Mouse (Mus musculus): ENCODE data around the gene Uggt1.

The Uggt1 gene

GRCm38 (mm10) chr1:36180038-36180437 is 64.5 kb downstream of the Uggt1 start:
- no peak for DNase-seq (ENCODE audit: low spot score in 2 of 2)

DNA sequence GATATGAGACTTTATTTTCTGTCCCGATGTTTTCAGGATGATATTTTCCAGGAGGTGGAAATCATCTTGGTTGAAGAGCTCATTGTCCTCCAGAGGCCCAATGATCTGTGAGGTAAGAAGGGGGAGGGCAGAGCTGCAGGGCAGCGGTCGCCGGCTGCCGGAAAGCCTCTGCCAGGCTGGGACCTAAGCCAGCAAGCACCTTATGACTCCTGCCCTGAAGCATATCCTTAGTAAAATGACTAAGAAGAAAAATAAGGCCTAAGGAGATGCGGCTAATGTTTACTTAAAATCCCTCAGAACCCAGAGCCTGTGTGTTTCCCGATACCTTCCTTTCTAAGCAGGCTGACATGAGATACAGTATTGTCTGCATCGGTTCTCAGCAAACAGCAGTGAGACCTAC is 71.1 kb downstream of the Uggt1 start:
- no peak for DNase-seq (ENCODE audit: low spot score in 2 of 2)

DNA sequence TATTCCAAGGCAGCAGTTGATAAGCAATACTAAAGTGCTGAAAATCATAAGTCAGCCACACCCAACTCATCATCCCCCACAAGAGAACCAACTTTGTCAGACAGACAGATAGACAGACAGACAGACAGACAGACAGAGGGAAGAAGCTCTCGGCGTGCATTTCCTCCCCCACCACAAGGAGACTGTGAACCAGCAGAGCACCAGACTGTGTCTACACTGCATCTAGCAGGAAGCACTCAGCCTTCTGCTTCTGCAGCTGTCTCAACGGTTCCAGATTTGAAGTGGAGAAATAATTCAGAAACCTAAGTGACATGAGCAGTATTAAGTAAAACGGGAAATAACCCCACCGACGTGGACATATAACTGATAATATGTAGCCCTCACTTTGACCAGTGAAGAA is 71.6 kb downstream of the Uggt1 start:
- no peak for DNase-seq (ENCODE audit: low spot score in 2 of 2)

DNA sequence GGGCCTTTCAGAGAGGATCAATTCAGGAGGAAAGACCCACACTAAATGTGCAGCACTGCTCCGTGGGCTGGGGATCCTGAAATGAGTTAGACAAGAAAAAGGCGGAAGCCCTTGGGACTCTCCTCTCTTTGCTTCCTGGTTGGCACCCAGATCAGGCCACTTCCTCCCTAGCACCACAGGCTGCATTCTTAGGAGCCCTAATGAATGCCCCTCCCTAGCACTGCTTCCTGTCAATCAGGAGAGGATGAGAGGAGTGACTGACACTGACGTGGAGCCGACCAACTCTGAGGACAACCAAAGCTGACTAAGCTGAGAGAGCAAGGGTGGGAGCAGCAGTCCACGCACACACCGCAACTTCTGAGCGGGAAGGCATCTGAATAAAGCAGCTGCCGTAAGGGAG is 81.8 kb downstream of the Uggt1 start:
- no peak for DNase-seq (ENCODE audit: low spot score in 2 of 2)

GRCm38 (mm10) chr1:36161208-36161607 is 83.3 kb downstream of the Uggt1 start:
- DNase-seq (ENCODE audit: low spot score in 2 of 2) = no peak

DNA sequence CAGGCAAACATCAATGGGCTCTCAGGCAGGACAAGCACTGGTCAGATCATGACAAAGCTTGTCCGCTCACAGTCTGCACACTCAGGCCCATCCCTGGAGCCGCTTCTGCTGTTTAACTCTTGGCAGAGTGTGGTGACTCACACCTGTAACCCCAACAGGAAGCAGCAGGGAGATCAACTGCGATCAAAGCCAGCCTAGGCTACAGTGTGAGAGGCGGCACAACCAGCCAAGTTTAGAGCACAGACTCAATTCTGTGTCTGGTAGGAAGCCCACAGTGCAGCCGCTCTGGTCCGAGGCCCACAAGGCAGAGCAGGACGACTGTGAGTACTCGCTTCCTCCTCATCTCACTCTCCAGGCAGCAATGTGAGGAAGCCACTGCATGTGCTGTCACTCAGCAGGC is 84.3 kb downstream of the Uggt1 start:
- no peak for DNase-seq (ENCODE audit: low spot score in 2 of 2)

DNA sequence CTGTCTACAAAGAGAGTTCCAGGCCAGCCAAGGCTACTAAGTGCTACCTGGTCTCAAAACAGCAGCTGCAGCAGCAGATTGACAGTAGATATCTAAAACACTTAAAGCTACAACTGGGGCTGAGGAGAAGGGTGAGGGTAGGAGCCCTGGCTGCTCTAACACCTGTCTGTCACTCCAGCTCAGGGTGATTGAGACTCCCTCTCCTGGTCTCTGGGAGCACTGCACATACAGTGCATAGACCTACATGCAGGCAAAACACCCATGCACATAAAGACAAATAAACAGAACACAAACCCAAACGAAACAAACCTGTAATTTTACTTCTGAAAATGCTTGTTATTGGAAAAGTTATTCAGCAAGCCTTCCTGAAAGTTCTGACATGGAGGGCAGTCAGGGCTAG is 95.1 kb downstream of the Uggt1 start:
- no peak for DNase-seq (ENCODE audit: low spot score in 2 of 2)

DNA sequence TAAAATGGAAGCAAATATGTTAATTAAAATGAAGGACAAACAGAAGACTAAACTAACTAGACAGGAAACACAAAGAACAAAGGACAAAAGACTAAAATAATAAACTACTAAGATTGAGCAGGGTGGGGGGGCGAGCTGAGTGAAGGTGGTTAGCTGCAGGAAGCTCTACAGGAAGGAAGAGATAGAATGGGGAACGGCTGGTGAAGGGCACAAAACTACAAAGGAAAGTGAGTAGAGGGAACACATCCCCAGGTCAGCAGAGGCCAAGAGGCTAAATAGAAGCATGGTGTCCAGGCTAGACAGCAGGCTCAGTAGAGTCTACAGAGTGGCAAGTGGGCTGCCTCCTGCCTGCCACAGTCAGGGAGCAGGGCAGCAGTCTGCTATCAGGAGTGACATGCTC is 95.7 kb downstream of the Uggt1 start:
- no peak for DNase-seq (ENCODE audit: low spot score in 2 of 2)

DNA sequence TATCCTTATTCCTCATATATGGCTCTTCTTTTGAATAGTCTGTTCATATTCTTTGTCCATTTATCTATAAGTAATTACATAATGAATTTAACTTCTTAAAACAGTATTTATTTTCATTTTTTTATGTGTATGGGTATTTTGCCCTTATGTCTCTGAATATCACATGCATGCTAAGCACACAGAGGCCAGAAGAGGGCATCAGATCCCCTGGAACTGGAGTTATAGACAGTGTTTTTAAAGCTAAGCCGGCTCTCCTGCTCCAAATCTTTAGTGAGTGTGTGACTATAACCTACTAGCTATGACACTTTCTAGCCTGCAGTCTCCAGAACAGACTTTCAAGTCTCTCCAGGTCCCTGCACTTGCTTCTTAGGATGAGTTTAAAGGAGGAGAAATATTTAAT is 99.5 kb downstream of the Uggt1 start:
- peak; percentile 58 to 73 for DNase-seq (ENCODE audit: low spot score in 2 of 2)

GRCm38 (mm10) chr1:36140311-36140710 is 104.2 kb downstream of the Uggt1 start:
- no peak for DNase-seq (ENCODE audit: low spot score in 2 of 2)

DNA sequence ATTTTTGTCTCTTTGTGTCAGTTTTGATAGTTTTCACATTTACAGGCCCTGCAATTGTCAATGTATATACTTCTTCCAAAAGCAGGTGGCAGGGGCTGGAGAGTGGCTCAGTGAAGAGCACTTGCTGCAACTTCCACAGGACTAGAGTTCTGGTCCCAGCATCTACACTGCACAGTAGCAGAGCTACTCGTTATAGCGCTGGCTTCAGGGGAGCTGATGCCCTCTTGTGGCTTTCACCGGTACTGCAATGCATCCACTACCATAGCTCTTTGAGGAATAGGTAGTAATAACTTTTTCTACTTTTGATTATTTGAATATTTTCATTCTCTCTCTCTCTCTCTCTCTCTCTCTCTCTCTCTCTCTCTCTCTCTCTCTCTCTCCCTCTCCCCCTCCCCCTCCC is 109.9 kb downstream of the Uggt1 start:
- peak; percentile 68 to 75 for DNase-seq (ENCODE audit: low spot score in 2 of 2)

DNA sequence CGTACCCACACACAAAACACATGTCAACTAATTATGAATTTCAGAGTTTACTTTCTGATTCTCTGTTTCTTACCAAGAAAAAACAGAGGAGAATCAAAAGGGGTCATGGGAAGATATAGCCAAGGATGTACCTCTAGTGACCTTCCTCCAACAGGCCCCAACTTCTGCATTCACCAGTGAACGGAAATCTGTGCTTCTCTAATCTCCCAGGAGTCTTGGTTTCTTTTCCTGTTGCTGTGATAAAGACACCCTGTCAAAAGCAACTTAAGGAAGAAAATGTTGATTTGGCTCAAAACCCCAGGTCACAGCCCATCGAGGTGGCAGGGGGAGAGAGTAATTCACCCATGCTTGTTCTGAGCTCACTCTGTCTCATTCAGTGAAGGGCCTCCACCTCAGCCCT is 110.9 kb downstream of the Uggt1 start:
- no peak for DNase-seq (ENCODE audit: low spot score in 2 of 2)

DNA sequence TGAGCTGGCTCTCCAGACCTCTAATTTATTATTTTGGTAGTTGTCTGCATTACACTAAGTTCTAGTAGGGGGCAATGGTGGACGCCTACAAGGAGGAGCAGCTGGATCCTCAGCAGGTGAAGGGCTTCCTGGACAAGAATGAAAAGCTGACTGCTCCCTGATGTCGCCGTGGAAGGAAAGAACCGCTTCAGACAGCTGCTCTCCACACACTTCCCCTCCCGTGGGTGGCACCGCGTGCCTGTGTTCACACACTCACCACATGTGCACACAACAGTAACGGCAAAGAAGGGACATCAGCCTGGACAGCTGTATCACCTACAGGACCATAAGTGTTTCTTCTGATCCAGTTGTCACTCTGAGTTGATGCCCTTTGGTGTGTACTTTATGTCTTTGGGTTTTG is 111.5 kb downstream of the Uggt1 start:
- no peak for DNase-seq (ENCODE audit: low spot score in 2 of 2)

GRCm38 (mm10) chr1:36132211-36132610 is 112.3 kb downstream of the Uggt1 start:
- no peak for DNase-seq (ENCODE audit: low spot score in 2 of 2)

DNA sequence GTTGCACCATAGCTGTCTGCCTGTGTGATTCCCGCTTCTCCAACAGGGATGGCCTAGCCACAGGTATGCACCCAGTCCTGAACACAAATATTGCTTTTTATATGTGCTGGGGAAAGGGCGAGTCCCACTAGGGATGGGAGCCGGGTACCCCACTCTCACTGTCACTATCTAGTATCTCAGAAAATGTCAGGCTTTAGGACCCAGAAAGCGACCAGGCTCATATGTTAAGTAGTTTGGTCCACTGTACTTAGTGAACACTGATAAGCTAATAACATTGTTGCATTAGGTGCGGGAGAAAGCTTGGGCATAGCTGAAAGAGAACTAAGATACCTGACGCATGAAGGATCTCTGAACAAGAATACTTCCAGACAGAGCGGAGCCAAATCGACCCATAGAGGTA is 112.8 kb downstream of the Uggt1 start:
- no peak for DNase-seq (ENCODE audit: low spot score in 2 of 2)

GRCm38 (mm10) chr1:36131154-36131553 is 113.4 kb downstream of the Uggt1 start:
- DNase-seq (ENCODE audit: low spot score in 2 of 2) = no peak

GRCm38 (mm10) chr1:36130307-36131035 is 114.0 kb downstream of the Uggt1 start:
- no peak for DNase-seq (ENCODE audit: low spot score in 2 of 2)

- no peak for DNase-seq (ENCODE audit: low spot score in 2 of 2)
Observed at GRCm38 (mm10) chr1:36129881-36130280, 114.6 kb downstream of the Uggt1 start.

- DNase-seq (ENCODE audit: low spot score in 2 of 2) = no peak
Observed at GRCm38 (mm10) chr1:36129126-36129525, 115.4 kb downstream of the Uggt1 start.

- DNase-seq (ENCODE audit: low spot score in 2 of 2) = no peak
Observed at GRCm38 (mm10) chr1:36125076-36125475, 119.4 kb downstream of the Uggt1 start.

DNA sequence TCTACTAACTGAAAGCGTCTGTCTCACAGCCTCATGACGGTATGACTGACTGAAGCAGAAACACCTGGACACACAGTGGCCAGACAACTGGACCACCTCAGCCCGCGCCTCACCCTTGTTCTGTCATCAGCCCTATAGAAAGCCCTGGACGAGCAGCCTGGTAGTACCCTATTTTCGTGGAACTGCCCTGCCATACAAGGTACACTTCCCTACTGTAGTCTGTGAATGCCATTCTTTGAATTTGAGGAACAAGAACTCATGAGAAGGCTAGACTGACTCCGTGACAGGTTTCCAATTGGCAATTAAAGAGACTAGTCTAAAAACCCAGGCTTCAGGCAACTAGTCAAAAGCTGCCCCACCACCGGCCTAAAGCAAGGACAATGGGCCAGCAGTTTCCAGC is 123.3 kb downstream of the Uggt1 start:
- no peak for DNase-seq (ENCODE audit: low spot score in 2 of 2)

DNA sequence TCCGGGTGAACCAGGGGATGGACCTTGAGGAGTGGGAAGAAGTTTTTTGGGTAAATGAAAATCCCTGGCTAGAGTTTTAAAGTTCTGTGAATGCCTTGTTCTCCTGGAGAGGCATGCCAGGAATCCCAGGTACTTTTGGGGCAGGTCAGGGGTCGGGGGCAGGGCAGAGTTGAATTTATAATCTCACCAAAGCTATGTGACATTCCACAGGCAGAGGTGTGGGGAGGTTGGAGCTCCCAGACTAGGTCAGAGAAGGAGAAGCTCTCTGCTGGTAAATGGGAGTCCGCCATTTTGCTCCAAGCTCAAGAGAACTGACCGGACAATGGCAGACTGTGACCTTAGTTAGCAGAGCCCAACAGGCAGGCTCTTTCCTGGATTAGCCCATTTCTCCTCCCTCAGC is 125.1 kb downstream of the Uggt1 start:
- DNase-seq (ENCODE audit: low spot score in 2 of 2) = no peak

- no peak for DNase-seq (ENCODE audit: low spot score in 2 of 2)
Observed at GRCm38 (mm10) chr1:36118958-36119357, 125.6 kb downstream of the Uggt1 start.

DNA sequence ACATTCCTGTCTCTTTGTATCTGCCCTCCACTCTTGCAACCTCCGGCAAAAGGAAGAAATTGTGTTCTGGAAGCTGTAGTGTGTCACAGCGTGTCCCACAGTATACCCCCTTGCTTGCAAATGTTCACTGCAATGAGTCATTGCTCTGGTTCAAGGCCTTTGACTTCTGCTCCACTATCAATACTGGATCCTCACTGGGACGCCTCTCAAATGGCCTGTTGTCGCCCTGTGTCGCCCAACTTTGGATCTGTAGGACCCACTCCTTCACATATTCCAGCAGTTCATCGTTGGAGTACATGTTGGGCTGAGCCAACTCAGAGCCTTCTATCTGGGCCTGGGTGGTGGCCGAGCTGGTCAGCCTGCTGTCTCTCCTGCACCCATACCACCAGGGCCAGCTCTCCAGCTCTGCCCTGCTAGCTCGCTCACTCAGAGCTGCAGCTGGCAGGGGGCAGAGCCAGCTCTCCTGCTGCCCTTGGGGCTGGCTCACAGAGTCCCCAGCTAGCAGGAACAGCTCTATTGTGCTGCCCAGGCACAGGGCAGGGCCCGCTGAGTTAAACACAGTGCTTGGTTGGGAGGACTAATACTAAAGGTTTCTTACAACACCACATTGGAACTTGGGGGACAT is 126.3 kb downstream of the Uggt1 start:
- DNase-seq (ENCODE audit: low spot score in 2 of 2) = no peak

Measured in right cerebral cortex, postnatal 10 days (tissue).